Mouse (Mus musculus) 416B (cell line): ENCODE data around the gene Ehmt1.

Experiments
- DNase-seq: peaks from one replicate; pipeline ENCODE4 v3.0.0; 2011; ENCODE audit warnings: low read depth

The Ehmt1 gene

DNA sequence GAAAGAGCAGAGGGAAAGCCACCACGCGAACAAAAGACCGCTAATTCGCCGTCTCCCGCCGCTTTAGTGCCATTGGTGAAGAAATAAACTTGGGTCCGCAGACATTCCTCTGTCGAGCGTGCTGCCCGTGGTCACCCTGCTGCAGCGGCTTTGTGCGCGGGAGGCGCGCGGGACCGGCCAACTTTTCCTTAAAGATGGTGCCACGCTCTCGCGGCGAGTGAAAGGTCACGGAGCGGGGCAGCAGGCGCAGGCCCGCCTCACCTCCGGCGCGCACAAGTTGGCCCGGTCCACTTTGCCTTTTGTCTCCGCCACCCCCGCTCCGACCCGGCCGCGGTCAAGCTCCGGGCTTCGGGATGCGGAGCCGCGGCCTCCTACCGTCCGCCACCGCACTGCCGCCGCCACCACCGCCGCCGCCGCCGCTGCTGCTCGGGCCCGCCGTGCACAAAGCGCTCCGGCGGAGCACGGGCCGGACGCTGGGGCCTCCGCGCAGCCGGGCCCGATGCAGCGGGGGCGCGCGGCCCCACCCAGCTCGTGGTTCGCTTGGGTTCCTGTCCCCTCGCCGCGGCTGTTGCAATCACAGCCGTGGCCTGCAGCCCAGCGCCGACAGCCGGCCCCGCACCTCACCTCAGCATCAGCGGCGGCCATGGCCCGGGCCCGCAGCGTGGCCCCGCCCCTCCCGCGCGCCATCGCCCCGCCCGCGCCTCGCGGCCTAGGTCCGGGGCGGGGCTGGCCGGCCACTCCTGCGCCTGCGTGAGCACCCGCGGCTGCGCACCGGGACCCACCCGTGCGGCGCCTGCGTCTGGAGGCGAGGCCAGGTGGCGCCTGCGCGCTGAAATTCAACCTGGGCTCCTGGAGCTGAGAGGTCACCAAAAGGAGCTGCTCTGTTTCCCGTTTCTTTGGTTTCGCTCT lies at the start of gene Ehmt1:
Ehmt1 (minus strand) TSS at position 685 of the 909 bp plus-strand sequence.
- peak; percentile 90 for DNase-seq

GRCm38 (mm10) chr2:24962304-24963000 lies 43.0 kb upstream of the Ehmt1 start, which contains the start of gene Dph7:
TSS of gene Dph7 (plus strand) at chr2:24962400.
- DNase-seq = peak; percentile 89

GRCm38 (mm10) chr2:24960910-24961309 lies 41.5 kb upstream of the Ehmt1 start:
- DNase-seq = peak; percentile 65

- DNase-seq = no peak
Measured at GRCm38 (mm10) chr2:24952537-24953055, 33.2 kb upstream of the Ehmt1 start.

- no peak for DNase-seq
Measured at GRCm38 (mm10) chr2:24950189-24950535, 30.7 kb upstream of the Ehmt1 start.

DNA sequence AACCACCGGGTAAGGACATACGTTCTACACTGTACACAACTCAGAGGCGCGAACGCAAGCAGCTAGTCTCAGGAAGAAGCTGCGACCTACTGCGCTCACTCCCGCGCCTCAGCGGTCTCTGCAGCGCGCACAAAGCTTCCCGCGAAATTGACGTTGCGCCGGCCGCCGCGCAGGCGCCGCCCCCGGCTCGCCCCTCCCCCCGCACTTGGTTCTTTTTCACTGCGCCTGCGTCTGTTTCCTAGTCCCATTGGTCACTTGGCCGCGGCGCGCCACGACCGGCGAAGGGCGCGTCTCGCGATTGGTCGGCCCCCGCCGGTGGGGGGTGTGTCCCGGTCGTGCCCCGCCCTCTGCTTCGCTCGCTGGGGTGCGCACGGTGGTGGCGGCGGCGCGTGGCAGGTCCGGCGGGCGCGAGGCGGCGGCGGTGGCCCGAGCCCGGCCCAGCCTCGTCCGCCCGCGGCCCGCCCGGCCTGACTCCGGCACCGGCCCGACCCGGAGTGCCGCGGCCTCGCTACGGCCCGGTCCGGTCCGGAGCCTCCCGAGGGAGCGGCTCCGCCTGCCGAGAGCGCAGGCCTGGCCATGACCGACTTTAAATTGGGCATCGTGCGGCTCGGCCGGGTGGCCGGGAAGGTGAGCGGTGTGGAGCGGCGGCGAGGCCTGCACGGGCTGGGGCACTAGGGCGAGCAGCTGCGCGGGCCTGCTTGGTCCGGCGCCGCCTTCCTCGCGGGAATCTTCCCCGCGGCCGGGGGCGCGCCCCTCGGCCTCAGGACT lies 30.2 kb upstream of the Ehmt1 start, which contains the start of gene Zmynd19:
Zmynd19 (plus strand) TSS at position 372 of the 768 bp plus-strand sequence.
- DNase-seq = peak; percentile 94

- peak; percentile 89 for DNase-seq
Measured at GRCm38 (mm10) chr2:24944304-24944703, 24.9 kb upstream of the Ehmt1 start.

DNA sequence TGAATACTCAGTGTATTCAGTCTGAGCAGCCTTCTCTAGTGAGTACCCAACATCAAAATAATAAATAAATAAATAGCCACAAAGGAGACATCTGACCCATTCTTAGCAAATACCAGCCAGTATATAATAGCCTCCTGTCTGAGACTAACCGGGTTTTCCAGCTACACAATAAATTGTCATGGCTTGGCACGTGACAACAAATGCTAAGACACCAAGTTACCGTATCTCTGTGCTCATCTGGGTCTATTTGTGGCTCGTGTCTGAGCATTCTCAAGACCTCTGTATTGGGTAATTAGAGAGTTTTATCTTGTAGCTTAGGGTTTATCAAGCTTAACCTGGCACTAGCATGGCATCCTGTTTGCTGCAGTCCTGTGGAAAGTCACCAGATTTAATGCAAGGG lies 22.7 kb upstream of the Ehmt1 start:
- no peak for DNase-seq

- peak; percentile 99 for DNase-seq
Measured at GRCm38 (mm10) chr2:24935057-24935796, 15.8 kb upstream of the Ehmt1 start, which contains the start of gene Arrdc1. TSS of gene Arrdc1 (minus strand) at chr2:24935252.

- peak; percentile 88 for DNase-seq
Measured at GRCm38 (mm10) chr2:24934441-24934963, 15.1 kb upstream of the Ehmt1 start.

DNA sequence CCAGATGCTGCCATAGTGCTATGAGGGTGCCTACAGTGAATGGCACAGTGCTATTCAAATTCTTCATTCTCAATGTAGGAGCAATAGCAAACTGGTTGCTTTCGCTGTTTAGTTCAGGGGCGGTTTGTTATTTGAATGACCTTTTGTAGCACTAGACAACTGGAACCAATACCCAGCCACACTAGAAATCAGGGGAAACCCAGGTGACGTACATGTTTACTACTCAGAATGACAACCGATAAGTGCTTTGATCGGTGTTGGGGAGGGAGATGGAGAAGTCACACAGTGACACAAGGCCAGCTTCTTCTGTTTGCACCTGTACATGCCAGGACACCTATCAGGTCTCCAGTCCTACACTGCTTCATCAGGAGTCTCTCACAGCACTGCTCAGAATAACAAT lies 10.2 kb upstream of the Ehmt1 start:
- DNase-seq = no peak

DNA sequence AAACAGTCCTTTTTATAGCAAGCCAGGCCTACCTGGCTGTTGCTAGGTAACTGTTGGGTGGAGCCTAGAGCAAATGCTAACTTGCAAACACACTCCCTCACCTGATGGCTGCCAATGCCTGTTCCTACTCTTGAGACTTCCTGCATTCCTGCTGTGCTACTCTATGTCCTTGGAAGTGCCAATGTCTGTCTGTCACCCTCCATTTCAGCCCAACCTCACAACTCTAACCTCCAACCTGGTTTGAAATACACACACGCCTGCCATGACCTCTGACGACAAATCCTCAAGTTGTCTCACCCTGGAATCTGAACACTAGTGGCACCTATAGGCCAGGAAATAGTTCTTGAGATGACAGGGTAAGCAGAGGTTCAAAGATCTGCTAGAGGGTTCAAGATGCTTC lies 9.7 kb upstream of the Ehmt1 start:
- DNase-seq = no peak

DNA sequence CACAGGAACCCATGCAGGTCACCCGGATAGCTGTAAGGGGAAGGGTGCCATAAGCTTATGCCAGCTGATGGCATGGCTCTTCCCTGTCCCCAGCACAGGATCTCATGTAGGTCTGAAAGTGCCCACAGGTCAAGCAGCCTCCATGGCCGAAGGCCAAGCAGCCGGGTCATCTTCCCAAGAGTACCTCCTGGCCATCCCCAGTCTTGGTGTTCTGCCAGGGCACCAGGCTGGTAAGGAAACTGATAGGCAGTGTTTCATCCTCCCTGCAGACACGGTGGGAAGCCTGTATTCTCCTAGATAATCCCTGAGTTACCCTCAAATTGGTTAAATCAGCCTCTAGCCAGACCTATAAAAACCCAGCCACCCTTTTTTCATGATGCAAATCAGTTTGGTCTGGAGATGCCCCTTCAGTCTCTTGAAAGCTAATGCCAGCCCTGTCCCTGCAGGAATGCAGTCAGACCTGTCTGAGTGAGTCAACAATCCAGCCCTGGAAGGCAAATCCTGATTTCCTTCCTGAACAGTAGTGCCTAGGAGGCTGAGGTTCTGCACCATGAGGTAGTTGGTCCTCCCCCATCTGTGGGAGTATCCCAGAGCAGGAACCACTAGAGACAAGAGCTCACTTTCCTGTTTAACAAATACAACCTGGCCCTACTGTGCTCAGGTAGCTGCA lies 8.5 kb upstream of the Ehmt1 start:
- peak; percentile 30 for DNase-seq

DNA sequence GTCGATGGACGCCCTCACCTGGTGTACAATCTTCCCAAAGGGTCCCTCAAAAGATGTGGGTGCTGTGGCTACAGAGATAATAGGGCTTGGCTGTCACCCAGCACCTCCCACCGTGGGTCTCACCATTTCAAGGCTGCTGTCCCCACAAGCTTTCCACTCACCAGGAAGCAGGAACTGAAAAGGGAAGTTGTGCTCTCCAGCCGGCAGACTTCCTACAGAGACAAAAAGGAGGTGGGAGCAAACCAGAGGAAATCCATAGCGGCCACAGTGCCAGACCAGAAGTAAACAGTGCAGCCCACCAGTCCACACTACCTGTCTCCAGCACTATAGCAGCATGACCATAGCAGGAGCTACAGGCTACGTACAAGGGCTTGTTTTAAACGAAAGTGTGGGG lies 7.5 kb upstream of the Ehmt1 start:
- peak; percentile 26 for DNase-seq

- no peak for DNase-seq
Measured at GRCm38 (mm10) chr2:24926345-24926964, 7.0 kb upstream of the Ehmt1 start.

GRCm38 (mm10) chr2:24925284-24925683 lies 5.9 kb upstream of the Ehmt1 start:
- no peak for DNase-seq

DNA sequence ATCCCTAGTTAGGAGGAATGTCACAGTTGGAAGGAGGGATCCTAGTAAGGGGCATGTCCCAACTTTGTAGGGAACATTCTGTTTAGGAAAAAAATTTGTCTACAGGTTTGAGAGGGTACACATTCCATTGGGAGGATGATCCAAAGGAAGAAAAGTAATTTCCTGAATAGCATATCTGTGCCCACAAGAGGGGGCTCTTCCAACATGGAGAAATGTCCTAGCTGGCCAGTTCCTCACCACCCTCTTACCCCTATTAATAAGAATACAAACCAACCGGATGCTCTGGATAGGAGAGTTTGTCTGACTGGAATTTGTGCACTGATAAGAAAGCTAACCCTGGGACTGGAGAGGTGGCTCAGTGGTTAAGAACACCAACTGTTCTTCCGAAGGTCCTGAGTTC lies 4.1 kb upstream of the Ehmt1 start:
- DNase-seq = peak; percentile 64

DNA sequence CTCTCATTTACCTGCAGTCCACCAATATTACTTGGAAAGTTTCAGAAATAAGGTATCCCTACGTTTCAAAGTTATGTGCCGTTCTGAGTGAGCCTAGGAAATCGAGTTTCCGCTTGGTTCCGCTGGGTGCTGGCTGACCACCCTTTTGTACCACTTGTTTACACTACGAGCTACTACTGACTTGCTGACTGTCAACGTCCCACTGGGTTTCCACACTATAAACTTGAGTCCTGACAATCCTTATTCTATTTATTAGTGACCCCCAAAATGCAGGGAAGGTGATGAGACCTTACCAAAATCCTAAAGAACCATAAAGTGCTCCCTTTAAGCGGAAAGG lies 393 bp upstream of the Ehmt1 start:
- no peak for DNase-seq

DNA sequence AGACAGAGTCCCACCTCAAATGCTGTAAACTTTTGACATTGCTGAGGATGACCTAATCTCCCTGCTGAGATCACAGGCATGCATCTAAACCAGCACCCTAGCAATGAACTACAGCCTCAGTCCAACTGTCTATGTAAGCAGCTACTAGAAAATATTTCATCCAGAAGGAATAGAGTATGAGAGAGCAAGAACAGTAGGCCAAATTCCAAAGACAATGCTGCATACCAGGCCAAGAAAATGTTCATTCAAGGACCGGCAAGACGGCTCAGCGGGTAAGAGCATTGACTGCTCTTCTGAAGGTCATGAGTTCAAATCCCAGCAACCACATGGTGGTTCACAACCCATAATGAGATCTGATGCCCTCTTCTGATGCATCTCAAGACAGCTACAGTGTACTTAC lies 4.7 kb downstream of the Ehmt1 start:
- no peak for DNase-seq

GRCm38 (mm10) chr2:24912589-24912988 lies 6.8 kb downstream of the Ehmt1 start:
- DNase-seq = no peak
